Mouse (Mus musculus): ENCODE results near the gene Zp3r. TPM values are rescaled to one million over a fixed set of nuclear protein-coding genes. Genes with fewer than 3 reads are reported as not detected.

The Zp3r gene
- total RNA-seq, 4 experiments from 2014 or later = 0.24 to 0.25 TPM; not detected in 2

Other genes with a start within 250 kb of the Zp3r start
- 1 to 10 TPM in 1 of 4 experiments, under 1 TPM in 1, not detected in 2; 0.44 to 1.0 TPM for gene Cd55b, start 206.6 kb downstream of the Zp3r start, total RNA-seq (2022)
- gene Cd55, start 166.9 kb downstream of the Zp3r start, total RNA-seq (2022) = 1 to 10 TPM; 3.9 to 6.7 (median 5.4) TPM
- gene C4bp, start 32.0 kb upstream of the Zp3r start, total RNA-seq (2022) = not detected
- gene Gm29427, start 86.2 kb upstream of the Zp3r start, total RNA-seq (2022) = under 1 TPM in 1 of 4 experiments, not detected in 3; 0.22 TPM
- 10 to 100 TPM; 14.2 to 16.7 (median 16.2) TPM for gene Yod1, start 87.7 kb upstream of the Zp3r start, total RNA-seq (2022)
- 10 to 100 TPM; 44.4 to 48.1 (median 46.4) TPM for gene Pfkfb2, start 99.6 kb upstream of the Zp3r start, total RNA-seq (2022)
- 1 to 10 TPM; 1.9 to 2.5 (median 2.1) TPM for gene AA986860, start 102.4 kb upstream of the Zp3r start, total RNA-seq (2022)
- gene Fcamr, start 171.3 kb upstream of the Zp3r start, total RNA-seq (2022) = not detected
- gene Pigr, start 197.1 kb upstream of the Zp3r start, total RNA-seq (2022) = under 1 TPM in 1 of 4 experiments, not detected in 3; 0.09 TPM
- under 1 TPM in 1 of 4 experiments, not detected in 3; 0.88 TPM for gene Fcmr, start 236.0 kb upstream of the Zp3r start, total RNA-seq (2022)